Comparison of ENCODE assay signal across 9 mouse cellular contexts in genomic region chr12:80739482-80739881, GRCm38 (mm10). TPM values are rescaled to one million over a fixed set of nuclear protein-coding genes. Genes with fewer than 3 reads are reported as not detected.
DNase-seq lines count a peak whose midpoint lies in the region; ATAC-seq and TF ChIP-seq lines count a peak whose summit lies in the region.
"Had no signal": no experiment of that assay in that cellular context is flagged by ENCODE, and none has a peak within 500 bp of the region (broad histone marks: within the 10 kb centered on the region; RNA-seq: fewer than 3 reads in every experiment).

No protein-coding gene starts in this region.

- peaks cover 23% of the 10 kb centered on the region for H3K4me1 ChIP-seq in neural tube, embryonic 15.5 days
- peaks cover 5% of the 10 kb centered on the region for H3K4me1 ChIP-seq in hindbrain, embryonic 11.5 days (replicated peaks; ENCODE audit: control insufficient read depth, insufficient read depth, low read length)
- peaks cover 22% of the 10 kb centered on the region for H3K4me1 ChIP-seq in hindbrain, embryonic 12.5 days

- H3K27ac ChIP-seq in left cerebral cortex, adult 2 months, result no peak overlapping the region
- H3K27ac ChIP-seq in neural tube, embryonic 15.5 days (replicated peaks), result no peak overlapping the region
- no peak overlapping the region for H3K27ac ChIP-seq in hindbrain, embryonic 11.5 days (ENCODE audit: low read depth, low read length)
- no peak overlapping the region for H3K27ac ChIP-seq in hindbrain, embryonic 12.5 days
- H3K27ac ChIP-seq: neural tube, embryonic 12.5 days had no signal

- H3K36me3 ChIP-seq in splenic B cell, adult 2 months (ENCODE audit: control insufficient read depth, insufficient read depth, low read length, poor library complexity, severe bottlenecking), result no peaks in the 10 kb centered on the region
- no peaks in the 10 kb centered on the region for H3K36me3 ChIP-seq in neural tube, embryonic 15.5 days
- H3K36me3 ChIP-seq in hindbrain, embryonic 11.5 days (ENCODE audit: control insufficient read depth, insufficient read depth, low read length), result no peaks in the 10 kb centered on the region
- no peaks in the 10 kb centered on the region for H3K36me3 ChIP-seq in hindbrain, embryonic 12.5 days
- H3K36me3 ChIP-seq: neural tube, embryonic 12.5 days had no signal

- WGBS in neural tube, embryonic 15.5 days, result 31% methylated on average over 9 of the region's 9 CpGs
- WGBS in hindbrain, embryonic 11.5 days, result 33% methylated on average over 9 of the region's 9 CpGs
- 37% methylated on average over 9 of the region's 9 CpGs for WGBS in hindbrain, embryonic 12.5 days

- peak; percentile 51 for TF ChIP-seq CTCF in left cerebral cortex, adult 2 months (IDR thresholded peaks at IDR 0.05)

- H3K27me3 ChIP-seq in splenic B cell, adult 2 months (ENCODE audit: control insufficient read depth, insufficient read depth, low read length, poor library complexity, severe bottlenecking), result no peaks in the 10 kb centered on the region; the same call in none of the 2 replicates
- no peaks in the 10 kb centered on the region for H3K27me3 ChIP-seq in neural tube, embryonic 15.5 days (replicated peaks)
- H3K27me3 ChIP-seq in hindbrain, embryonic 11.5 days (ENCODE audit: control insufficient read depth, insufficient read depth, low read length), result no peaks in the 10 kb centered on the region
- H3K27me3 ChIP-seq in hindbrain, embryonic 12.5 days, result no peaks in the 10 kb centered on the region

- no peak for DNase-seq in left cerebral cortex, adult 2 months (ENCODE audit: extremely low spot score in 1 of 2, low spot score in 2 of 2)
- DNase-seq in left cerebral cortex, postnatal 4 days, result no peak
- peak; percentile 48 for DNase-seq in adrenal gland, postnatal 14 days
- peak; percentile 48 for DNase-seq in kidney, adult 9 months
- DNase-seq in splenic B cell, adult 2 months (ENCODE audit: low read depth, low spot score), result peak; percentile 36
- DNase-seq in hindbrain, embryonic 11.5 days (ENCODE audit: low spot score), result no peak

- no peaks in the 10 kb centered on the region for H3K9me3 ChIP-seq in neural tube, embryonic 15.5 days (replicated peaks)
- no peaks in the 10 kb centered on the region for H3K9me3 ChIP-seq in hindbrain, embryonic 11.5 days (ENCODE audit: control insufficient read depth, low read length)
- H3K9me3 ChIP-seq in hindbrain, embryonic 12.5 days (replicated peaks), result no peaks in the 10 kb centered on the region
- H3K9me3 ChIP-seq: neural tube, embryonic 12.5 days had no signal

- no peak for ATAC-seq in neural tube, embryonic 15.5 days (ENCODE audit: low FRiP score)
- ATAC-seq in hindbrain, embryonic 11.5 days (ENCODE audit: low FRiP score), result no peak
- ATAC-seq in hindbrain, embryonic 12.5 days (ENCODE audit: low FRiP score), result no peak

- no peak overlapping the region for H3K4me3 ChIP-seq in left cerebral cortex, adult 2 months
- H3K4me3 ChIP-seq in neural tube, embryonic 15.5 days (replicated peaks), result no peak overlapping the region
- H3K4me3 ChIP-seq in hindbrain, embryonic 11.5 days (ENCODE audit: low read depth, low read length), result no peak overlapping the region
- H3K4me3 ChIP-seq in hindbrain, embryonic 12.5 days, result no peak overlapping the region
- H3K4me3 ChIP-seq: neural tube, embryonic 12.5 days had no signal

- intact Hi-C loops in left cerebral cortex, adult 2 months (cut with DNase I), result no loop called here
- intact Hi-C loops in left cerebral cortex, postnatal 4 days (cut with DNase I), result no loop called here

- H3K4me2 ChIP-seq in neural tube, embryonic 15.5 days, result no peak overlapping the region
- H3K4me2 ChIP-seq in hindbrain, embryonic 11.5 days (replicated peaks; ENCODE audit: low read depth, low read length), result no peak overlapping the region
- no peak overlapping the region for H3K4me2 ChIP-seq in hindbrain, embryonic 12.5 days (replicated peaks)
- H3K4me2 ChIP-seq: neural tube, embryonic 12.5 days had no signal

- H3K9ac ChIP-seq in neural tube, embryonic 15.5 days (replicated peaks), result no peak overlapping the region
- no peak overlapping the region for H3K9ac ChIP-seq in hindbrain, embryonic 11.5 days (ENCODE audit: low read depth, low read length)
- no peak overlapping the region for H3K9ac ChIP-seq in hindbrain, embryonic 12.5 days
- H3K9ac ChIP-seq: neural tube, embryonic 12.5 days had no signal

RNA-seq across cellular contexts. Expression of gene Ccdc177, which starts 21.0 kb away (rescaled TPM):
- total RNA-seq in left cerebral cortex, adult 2 months (2021), result 10 to 100 TPM; 11.6 to 15.3 TPM
- 10 to 100 TPM; 17.1 to 19.5 TPM for total RNA-seq in left cerebral cortex, postnatal 4 days (2021)
- total RNA-seq in adrenal gland, postnatal 14 days (2021), result not detected in 2 replicates
- polyA plus RNA-seq in neural tube, embryonic 15.5 days (2015; fragmentation: Nextera tagmentation; extraction: Ambion mirVana), result 1.5 and 2.1 TPM in 2 replicates
- 3.9 and 4.6 TPM in 2 replicates for polyA plus RNA-seq in hindbrain, embryonic 11.5 days (2014; fragmentation: Nextera tagmentation; extraction: Ambion mirVana)
- polyA plus RNA-seq in hindbrain, embryonic 12.5 days (2016; fragmentation: Nextera tagmentation; extraction: Ambion mirVana), result 5.9 and 6.7 TPM in 2 replicates

RNA-seq across cellular contexts. Expression of gene Plekhd1, which starts 47.1 kb away (rescaled TPM):
- 1 to 10 TPM; 2.2 to 2.8 TPM for total RNA-seq in left cerebral cortex, adult 2 months (2021)
- total RNA-seq in left cerebral cortex, postnatal 4 days (2021), result 1 to 10 TPM; 1.4 to 1.6 TPM
- total RNA-seq in adrenal gland, postnatal 14 days (2021), result 0.60 TPM in 1 of 2 replicates, not detected in the other
- polyA plus RNA-seq in neural tube, embryonic 15.5 days (2015; fragmentation: Nextera tagmentation; extraction: Ambion mirVana), result 10.5 and 11.8 TPM in 2 replicates
- 1.1 and 1.2 TPM in 2 replicates for polyA plus RNA-seq in hindbrain, embryonic 11.5 days (2014; fragmentation: Nextera tagmentation; extraction: Ambion mirVana)
- 1.7 and 2.0 TPM in 2 replicates for polyA plus RNA-seq in hindbrain, embryonic 12.5 days (2016; fragmentation: Nextera tagmentation; extraction: Ambion mirVana)

RNA-seq across cellular contexts. Expression of gene Susd6, which starts 50.8 kb away (rescaled TPM):
- 10 to 100 TPM; 37.0 TPM for total RNA-seq in left cerebral cortex, adult 2 months (2021)
- 10 to 100 TPM; 19.6 to 21.4 TPM for total RNA-seq in left cerebral cortex, postnatal 4 days (2021)
- 47.4 and 49.9 TPM in 2 replicates for total RNA-seq in adrenal gland, postnatal 14 days (2021)
- 9.1 and 11.9 TPM in 2 replicates for polyA plus RNA-seq in neural tube, embryonic 15.5 days (2015; fragmentation: Nextera tagmentation; extraction: Ambion mirVana)
- polyA plus RNA-seq in hindbrain, embryonic 11.5 days (2014; fragmentation: Nextera tagmentation; extraction: Ambion mirVana), result 17.7 and 18.2 TPM in 2 replicates
- 18.8 and 19.3 TPM in 2 replicates for polyA plus RNA-seq in hindbrain, embryonic 12.5 days (2016; fragmentation: Nextera tagmentation; extraction: Ambion mirVana)

Comparison
In these comparisons a context has a peak if more than half of its experiments do, and no peak if none do; other contexts are left out.
1. DNase-seq: peak in adrenal gland, postnatal 14 days (single experiment), kidney, adult 9 months (single experiment) and splenic B cell, adult 2 months (single experiment); none in left cerebral cortex, adult 2 months (0 of 2), left cerebral cortex, postnatal 4 days (single experiment) and hindbrain, embryonic 11.5 days (single experiment).
2. RNA of gene Ccdc177, which starts 21.0 kb away (total RNA-seq): 17.1 to 19.5 TPM in left cerebral cortex, postnatal 4 days and 11.6 to 15.3 TPM in left cerebral cortex, adult 2 months; not detected in adrenal gland, postnatal 14 days; every median in the first group is over 10 times any median in the second.